Comparison of ENCODE assay signal across 9 mouse cellular contexts in genomic region chr13:21495080-21495479, GRCm38 (mm10). TPM values are rescaled to one million over a fixed set of nuclear protein-coding genes. Genes with fewer than 3 reads are reported as not detected.
DNase-seq lines count a peak whose midpoint lies in the region; ATAC-seq lines count a peak whose summit lies in the region.
"Had no signal": no experiment of that assay in that cellular context is flagged by ENCODE, and none has a peak within 500 bp of the region (broad histone marks: within the 10 kb centered on the region; RNA-seq: fewer than 3 reads in every experiment).

TSS of gene AK157302 (plus strand) at chr13:21495223.

- no peaks in the 10 kb centered on the region for H3K9me3 ChIP-seq in kidney, embryonic 16.5 days (ENCODE audit: low read length)
- H3K9me3 ChIP-seq in forebrain, embryonic 11.5 days (ENCODE audit: control insufficient read depth, low read length): no peaks in the 10 kb centered on the region
- H3K9me3 ChIP-seq: embryonic facial prominence, embryonic 15.5 days; midbrain, embryonic 12.5 days had no signal

- H3K9ac ChIP-seq in kidney, embryonic 16.5 days (replicated peaks; ENCODE audit: low read length): no peak within 1 kb of the TSS
- no peak within 1 kb of the TSS for H3K9ac ChIP-seq in forebrain, embryonic 11.5 days (ENCODE audit: low read length)
- H3K9ac ChIP-seq: embryonic facial prominence, embryonic 15.5 days; midbrain, embryonic 12.5 days had no signal

- no peaks in the 10 kb centered on the region for H3K4me1 ChIP-seq in kidney, embryonic 16.5 days (ENCODE audit: insufficient read depth, low read length)
- no peaks in the 10 kb centered on the region for H3K4me1 ChIP-seq in forebrain, embryonic 11.5 days (replicated peaks; ENCODE audit: control insufficient read depth, insufficient read depth, low read length)
- H3K4me1 ChIP-seq: embryonic facial prominence, embryonic 15.5 days; midbrain, embryonic 12.5 days had no signal

- DNase-seq in kidney, postnatal 10 days: peak; percentile 40
- DNase-seq in T-cell, adult 2 months (ENCODE audit: low spot score): peak; percentile 6
- peak; percentile 19 to 27 for DNase-seq in cerebellum, postnatal 36 days
- DNase-seq in layer of hippocampus, postnatal 10 days (ENCODE audit: low spot score in 2 of 2): no peak
- DNase-seq in forebrain, embryonic 11.5 days (ENCODE audit: low spot score): no peak
- no peak for DNase-seq in urinary bladder, postnatal 4 days (ENCODE audit: low spot score in 2 of 2)

- no peaks in the 10 kb centered on the region for H3K36me3 ChIP-seq in kidney, embryonic 16.5 days (ENCODE audit: insufficient read depth, low read length)
- no peaks in the 10 kb centered on the region for H3K36me3 ChIP-seq in forebrain, embryonic 11.5 days (ENCODE audit: control insufficient read depth, insufficient read depth, low read length)
- H3K36me3 ChIP-seq: embryonic facial prominence, embryonic 15.5 days; midbrain, embryonic 12.5 days had no signal

- no peak within 1 kb of the TSS for H3K27ac ChIP-seq in kidney, embryonic 16.5 days (ENCODE audit: low read length)
- H3K27ac ChIP-seq in forebrain, embryonic 11.5 days (ENCODE audit: low read depth, low read length): no peak within 1 kb of the TSS
- H3K27ac ChIP-seq: embryonic facial prominence, embryonic 15.5 days; midbrain, embryonic 12.5 days had no signal

- no peak within 1 kb of the TSS for H3K4me3 ChIP-seq in kidney, embryonic 16.5 days (ENCODE audit: low read length)
- H3K4me3 ChIP-seq in forebrain, embryonic 11.5 days (ENCODE audit: low read depth, low read length): no peak within 1 kb of the TSS
- H3K4me3 ChIP-seq: embryonic facial prominence, embryonic 15.5 days; midbrain, embryonic 12.5 days had no signal

- no peak for ATAC-seq in kidney, embryonic 16.5 days (ENCODE audit: low FRiP score, low TSS enrichment)
- no peak for ATAC-seq in forebrain, embryonic 11.5 days (replicated peaks; ENCODE audit: low FRiP score)

- H3K27me3 ChIP-seq in kidney, embryonic 16.5 days (ENCODE audit: insufficient read depth, low read length): no peaks in the 10 kb centered on the region
- H3K27me3 ChIP-seq in forebrain, embryonic 11.5 days (ENCODE audit: control insufficient read depth, insufficient read depth, low read length): no peaks in the 10 kb centered on the region
- H3K27me3 ChIP-seq: embryonic facial prominence, embryonic 15.5 days had no signal

- H3K4me2 ChIP-seq in kidney, embryonic 16.5 days (replicated peaks; ENCODE audit: low read depth, low read length): no peak within 1 kb of the TSS
- no peak within 1 kb of the TSS for H3K4me2 ChIP-seq in forebrain, embryonic 11.5 days (ENCODE audit: low read depth, low read length, severe bottlenecking)
- H3K4me2 ChIP-seq: embryonic facial prominence, embryonic 15.5 days; midbrain, embryonic 12.5 days had no signal

- 92% methylated on average over 21 of the region's 21 CpGs for WGBS in kidney, embryonic 16.5 days
- 96% methylated on average over 21 of the region's 21 CpGs for WGBS in forebrain, embryonic 11.5 days

RNA-seq across cellular contexts. Expression of gene AK157302, which starts in this region (rescaled TPM):
- 0.46 and 1.6 TPM in 2 replicates for polyA plus RNA-seq in kidney, embryonic 16.5 days (2015; fragmentation: Nextera tagmentation; extraction: Ambion mirVana)
- 10 to 100 TPM; 16.0 to 17.7 TPM for total RNA-seq in layer of hippocampus, postnatal 10 days (2021)
- polyA plus RNA-seq in forebrain, embryonic 11.5 days (2014; fragmentation: Nextera tagmentation; extraction: Ambion mirVana): 0.27 TPM in 1 of 2 replicates, not detected in the other

Comparison
In these comparisons a context has a peak if more than half of its experiments do, and no peak if none do; other contexts are left out.
1. DNase-seq: peak in kidney, postnatal 10 days (single experiment), T-cell, adult 2 months (single experiment) and cerebellum, postnatal 36 days (2 of 2); none in layer of hippocampus, postnatal 10 days (0 of 2), forebrain, embryonic 11.5 days (single experiment) and urinary bladder, postnatal 4 days (0 of 2).